Mouse (Mus musculus) gonadal fat pad, adult 2 months (tissue): ENCODE data around the gene Irs2. TPM values are rescaled to one million over a fixed set of nuclear protein-coding genes. Genes with fewer than 3 reads are reported as not detected.

Source experiments
- DNase-seq: peaks from one replicate; pipeline ENCODE4 v3.0.0-alpha.2; 2012; ENCODE audit warnings: low read depth
- polyA plus RNA-seq: library from polyadenylated mRNA; depleted of rRNA; stranded (reverse); fragments of >200 nt; gene quantifications from 2 replicates; pipeline ENCODE4 v1.2.3, GENCODE M21; 2012

Gene Irs2
- polyA plus RNA-seq, 1 experiment: 12.9 TPM

- no peak for DNase-seq
Observed at GRCm38 (mm10) chr8:10952706-10953105, 55.6 kb downstream of the Irs2 start.

GRCm38 (mm10) chr8:10952235-10952634, 56.0 kb downstream of the Irs2 start:
- no peak for DNase-seq

DNA sequence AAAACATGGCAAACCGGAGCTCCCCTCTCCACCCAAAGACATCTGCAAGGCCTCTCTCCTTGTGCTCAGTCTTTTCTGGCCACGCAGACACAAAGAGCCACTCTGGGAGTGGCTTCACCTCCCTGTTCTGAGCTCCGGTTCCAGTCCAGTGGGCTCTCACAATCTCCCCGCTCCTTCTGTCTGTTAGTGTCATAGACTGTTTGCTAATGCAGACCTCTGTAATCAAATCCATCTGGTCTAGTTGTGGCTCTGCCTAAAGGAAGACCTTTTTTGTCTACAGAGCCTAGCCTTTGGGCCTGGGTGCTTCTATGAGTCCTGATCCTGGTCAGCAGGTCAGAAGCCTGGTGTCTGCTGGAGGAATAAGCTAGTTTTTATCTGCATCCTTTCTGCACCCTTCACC, 56.7 kb downstream of the Irs2 start:
- DNase-seq: no peak

DNA sequence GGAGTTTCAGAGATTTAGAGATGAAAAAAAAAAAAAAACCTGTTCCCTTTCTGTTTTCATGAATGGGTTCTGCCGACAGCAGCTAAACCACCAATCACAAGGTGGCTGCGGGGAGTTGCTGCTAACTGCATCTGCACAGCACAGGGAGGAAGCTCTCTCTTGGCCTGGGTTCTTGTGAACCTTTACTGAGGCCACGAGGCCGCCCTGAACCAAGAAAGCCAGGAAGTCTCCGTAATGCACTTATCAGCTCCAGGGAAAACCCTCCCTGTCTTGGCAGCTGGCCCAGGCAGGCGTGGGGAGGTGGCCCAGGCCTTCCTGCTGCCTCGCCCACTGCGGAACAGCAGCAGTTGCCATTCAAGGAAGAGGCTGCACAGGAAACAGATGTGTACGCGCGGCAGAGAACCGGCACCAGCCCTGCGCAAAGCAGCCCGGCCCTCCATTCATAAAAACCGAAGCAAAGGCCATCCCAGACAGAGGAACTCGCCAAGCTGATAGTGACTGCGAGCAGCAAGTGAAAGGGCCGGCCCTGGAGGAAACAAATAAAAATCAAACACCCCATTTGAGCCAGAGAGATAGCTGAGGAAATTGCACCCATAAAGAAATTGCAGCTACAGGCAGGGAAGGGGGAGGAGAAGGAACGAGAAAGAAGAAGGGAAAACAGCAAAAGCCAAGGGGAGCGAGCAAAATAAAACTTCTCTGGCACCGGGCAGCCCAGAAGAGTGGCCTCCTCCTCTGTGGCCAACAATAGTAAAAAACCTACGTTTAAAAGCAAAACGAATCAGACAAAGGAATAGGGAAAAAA, 62.1 kb downstream of the Irs2 start:
- no peak for DNase-seq

DNA sequence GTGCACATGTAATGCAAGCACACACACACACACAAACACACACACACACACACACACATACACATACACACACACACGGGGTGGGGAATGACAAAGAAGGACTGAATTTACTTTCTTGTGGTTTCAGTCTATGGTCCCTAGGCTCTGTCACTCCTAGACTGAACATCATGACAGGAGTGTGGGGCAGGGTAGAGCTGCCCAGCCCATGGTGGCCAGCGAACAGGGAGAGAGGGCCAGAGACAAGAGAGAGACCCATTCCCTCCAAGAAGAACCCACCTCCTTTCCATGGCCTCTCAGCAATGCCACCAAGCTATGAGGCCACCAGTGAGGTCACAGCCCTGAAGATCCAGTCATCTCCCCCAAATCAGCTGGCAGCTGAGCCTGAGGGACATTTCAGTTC, 62.8 kb downstream of the Irs2 start:
- no peak for DNase-seq

GRCm38 (mm10) chr8:10943314-10944060, 64.8 kb downstream of the Irs2 start:
- no peak for DNase-seq

GRCm38 (mm10) chr8:10939883-10940282, 68.4 kb downstream of the Irs2 start:
- no peak for DNase-seq

- no peak for DNase-seq
Observed at GRCm38 (mm10) chr8:10939210-10939782, 69.0 kb downstream of the Irs2 start.

- no peak for DNase-seq
Observed at GRCm38 (mm10) chr8:10938284-10938683, 70.0 kb downstream of the Irs2 start.

DNA sequence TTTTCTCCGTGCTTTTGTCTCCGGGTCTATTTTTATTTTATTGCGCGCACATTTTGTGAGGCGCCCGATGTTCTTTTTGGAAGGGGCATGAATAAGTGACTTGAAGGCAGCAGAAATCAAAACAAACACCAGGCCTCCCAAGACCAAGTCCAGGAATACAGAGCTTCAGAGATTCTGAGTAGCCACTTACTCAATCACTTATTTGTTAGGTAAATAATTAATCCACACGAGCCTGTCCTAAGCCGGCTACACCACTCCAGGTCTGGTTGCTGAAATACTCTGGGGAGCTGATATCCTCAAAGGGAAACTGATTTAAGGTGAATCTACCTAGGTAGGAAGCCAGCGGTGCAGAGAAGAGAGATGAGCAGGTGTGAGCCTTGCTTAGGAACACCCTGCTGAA, 71.6 kb downstream of the Irs2 start:
- DNase-seq: no peak

DNA sequence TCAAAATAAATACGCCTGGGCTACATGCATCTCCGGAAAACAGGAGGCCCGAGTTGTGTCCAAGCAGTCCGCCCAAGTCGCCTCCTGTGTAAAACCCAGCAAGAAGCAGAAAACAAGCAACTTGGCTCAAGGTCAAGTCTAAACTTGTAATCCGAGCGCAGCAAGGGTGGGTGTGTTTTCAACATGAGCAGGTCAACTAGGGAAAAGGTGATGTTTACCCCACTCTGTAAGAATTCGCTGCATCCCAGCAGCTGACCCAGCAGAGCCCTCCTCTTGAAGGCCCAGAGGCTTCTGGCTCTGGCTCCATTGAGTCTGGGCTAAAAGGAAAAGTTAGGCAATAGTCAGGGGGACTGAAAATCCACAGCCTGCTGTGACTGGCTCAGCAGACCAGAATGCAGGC, 73.0 kb downstream of the Irs2 start:
- DNase-seq: no peak
